Mouse (Mus musculus): ENCODE results near the gene Cerk. TPM values are rescaled to one million over a fixed set of nuclear protein-coding genes. Genes with fewer than 3 reads are reported as not detected.
"Not testable (repeated sequence)": the region's sequence is repeated elsewhere in the genome, so short reads cannot be mapped to it uniquely, and the experiment has no call there.

Cerk gene
- total RNA-seq, 2 experiments from 2014 or later = 26.3 to 47.9 TPM

GRCm38 (mm10) chr15:86167787-86168504, 18.0 kb downstream of the Cerk start:
- peak; percentile 16 for ATAC-seq (replicated peaks; ENCODE audit: poor library complexity, severe bottlenecking)

DNA sequence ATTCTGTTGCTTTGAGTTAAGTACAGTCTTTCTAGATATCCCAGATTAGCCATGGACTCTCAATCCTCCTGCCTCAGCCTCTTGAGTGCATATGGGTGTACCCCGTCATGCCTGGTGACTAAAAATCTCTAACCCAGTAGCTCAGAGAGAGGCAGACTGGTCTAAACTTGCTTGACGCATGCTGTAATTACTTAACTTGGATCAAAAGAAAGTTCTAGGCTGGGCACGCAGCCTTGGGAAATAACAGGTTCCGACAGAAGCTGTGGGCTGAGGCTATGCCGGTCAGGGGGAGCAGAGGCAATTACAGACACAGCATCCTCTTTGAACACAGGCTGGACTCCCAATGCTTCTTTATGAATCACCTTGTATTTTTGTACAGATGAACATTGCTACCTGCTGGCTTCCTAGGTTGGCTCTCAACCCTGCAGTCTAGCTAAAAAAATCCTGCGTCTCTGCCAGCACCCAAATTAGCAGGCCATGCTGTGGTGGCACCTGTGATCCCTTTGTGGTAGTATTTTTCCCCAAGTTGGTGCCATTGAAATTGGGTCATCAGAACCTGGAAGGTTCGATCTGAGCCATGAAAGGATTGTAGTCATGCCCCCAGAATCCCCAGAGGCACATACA, 18.8 kb downstream of the Cerk start:
- no peak for ATAC-seq (replicated peaks; ENCODE audit: poor library complexity, severe bottlenecking)

- ATAC-seq (replicated peaks; ENCODE audit: poor library complexity, severe bottlenecking) = no peak
These were observed 19.9 kb downstream of the Cerk start for GRCm38 (mm10) chr15:86165811-86166590.

- no peak for ATAC-seq (replicated peaks; ENCODE audit: poor library complexity, severe bottlenecking)
These were observed 21.1 kb downstream of the Cerk start for GRCm38 (mm10) chr15:86164718-86165345.

GRCm38 (mm10) chr15:86161800-86162199, 24.1 kb downstream of the Cerk start:
- not testable (repeated sequence) for ATAC-seq (replicated peaks; ENCODE audit: poor library complexity, severe bottlenecking)

GRCm38 (mm10) chr15:86160906-86161305, 25.0 kb downstream of the Cerk start:
- no peak for ATAC-seq (replicated peaks; ENCODE audit: poor library complexity, severe bottlenecking)

DNA sequence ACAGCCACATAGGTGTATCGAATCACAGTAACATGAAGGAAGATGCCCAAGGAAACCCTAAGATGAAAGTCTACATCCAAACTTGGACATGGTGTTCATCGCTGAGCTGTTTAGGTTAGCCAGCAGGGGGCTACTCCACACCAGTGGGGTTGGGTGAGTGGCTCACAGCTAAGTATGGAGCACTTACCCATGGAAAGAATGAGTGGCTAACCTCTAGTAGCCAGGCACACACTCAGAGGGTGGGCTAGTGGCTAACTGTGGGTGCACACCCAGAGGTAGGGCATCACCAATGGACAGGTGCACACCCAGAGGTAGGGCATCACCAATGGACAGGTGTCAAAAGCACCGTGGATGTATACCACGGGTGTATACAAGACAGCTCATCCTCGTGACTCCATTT, 26.2 kb downstream of the Cerk start:
- ATAC-seq (replicated peaks; ENCODE audit: poor library complexity, severe bottlenecking) = no peak

- no peak for ATAC-seq (replicated peaks; ENCODE audit: poor library complexity, severe bottlenecking)
These were observed 26.8 kb downstream of the Cerk start for GRCm38 (mm10) chr15:86159093-86159492.

- peak; percentile 69 for ATAC-seq (replicated peaks; ENCODE audit: poor library complexity, severe bottlenecking)
These were observed 29.4 kb downstream of the Cerk start for GRCm38 (mm10) chr15:86156492-86156891.

DNA sequence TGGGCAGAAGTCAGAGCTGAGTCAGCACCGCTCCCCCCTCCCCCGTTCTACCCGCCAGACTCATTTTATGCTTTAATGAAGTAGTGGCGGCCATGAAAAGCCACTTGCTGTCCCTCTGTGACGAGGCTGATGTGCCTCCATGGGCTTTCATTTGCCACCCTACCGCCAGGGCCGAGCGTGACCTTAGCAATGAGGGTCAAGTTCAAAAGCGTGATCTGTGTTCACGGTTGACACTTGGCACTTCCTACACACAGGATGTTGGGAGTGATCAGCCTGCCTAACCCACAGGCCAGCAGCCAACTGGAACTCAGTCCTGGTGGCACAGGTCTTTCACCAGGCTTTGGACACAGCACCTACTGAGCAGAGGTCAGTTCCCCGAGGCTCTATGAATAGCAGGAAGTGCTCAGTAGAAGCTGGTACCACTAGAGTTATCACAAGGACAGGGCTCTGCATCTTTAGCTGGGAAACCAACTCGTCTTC, 32.4 kb downstream of the Cerk start:
- ATAC-seq (replicated peaks; ENCODE audit: poor library complexity, severe bottlenecking) = no peak

GRCm38 (mm10) chr15:86150593-86150992, 35.3 kb downstream of the Cerk start:
- ATAC-seq (replicated peaks; ENCODE audit: poor library complexity, severe bottlenecking) = no peak

DNA sequence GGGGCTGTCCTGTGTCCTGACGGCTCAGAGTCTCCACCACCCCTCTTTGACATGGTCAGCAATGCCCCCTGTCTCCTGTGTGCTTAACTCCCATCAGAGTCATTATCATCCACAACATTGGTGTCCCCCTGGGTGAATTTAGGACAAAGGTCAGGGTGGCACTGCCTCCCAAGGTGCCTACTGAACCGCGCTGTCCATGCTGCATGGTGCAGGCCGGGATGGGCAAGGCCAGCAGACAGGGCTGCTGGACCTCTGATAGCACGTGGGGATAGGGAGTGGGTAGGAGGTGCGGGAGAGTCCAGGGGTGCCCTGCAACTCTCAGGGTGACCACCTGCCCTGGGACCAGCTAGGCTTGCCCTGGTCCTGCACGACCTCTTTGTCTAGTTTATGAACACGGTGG, 39.0 kb downstream of the Cerk start:
- ATAC-seq (replicated peaks; ENCODE audit: poor library complexity, severe bottlenecking) = no peak

DNA sequence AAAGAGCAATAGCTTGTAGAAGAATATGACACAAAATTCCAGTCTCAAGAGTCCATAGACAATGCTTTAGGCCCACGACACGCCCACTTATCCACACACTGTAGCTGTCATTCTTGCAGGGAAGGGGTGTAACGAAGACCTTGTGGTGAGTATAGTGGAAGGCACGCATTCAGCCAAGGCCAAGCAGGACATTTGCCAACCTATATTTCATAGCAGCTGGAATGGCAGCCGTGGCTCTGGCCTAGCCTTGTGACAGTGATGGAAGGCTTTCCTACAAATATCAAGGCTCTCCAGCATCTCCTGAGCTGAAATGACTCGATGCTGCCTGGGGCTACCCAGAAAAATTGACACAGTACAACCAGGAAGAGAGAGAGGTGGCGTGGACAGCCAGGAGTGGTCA, 40.9 kb downstream of the Cerk start:
- no peak for ATAC-seq (replicated peaks; ENCODE audit: poor library complexity, severe bottlenecking)

GRCm38 (mm10) chr15:86144577-86144976, 41.4 kb downstream of the Cerk start:
- ATAC-seq (replicated peaks; ENCODE audit: poor library complexity, severe bottlenecking) = no peak

DNA sequence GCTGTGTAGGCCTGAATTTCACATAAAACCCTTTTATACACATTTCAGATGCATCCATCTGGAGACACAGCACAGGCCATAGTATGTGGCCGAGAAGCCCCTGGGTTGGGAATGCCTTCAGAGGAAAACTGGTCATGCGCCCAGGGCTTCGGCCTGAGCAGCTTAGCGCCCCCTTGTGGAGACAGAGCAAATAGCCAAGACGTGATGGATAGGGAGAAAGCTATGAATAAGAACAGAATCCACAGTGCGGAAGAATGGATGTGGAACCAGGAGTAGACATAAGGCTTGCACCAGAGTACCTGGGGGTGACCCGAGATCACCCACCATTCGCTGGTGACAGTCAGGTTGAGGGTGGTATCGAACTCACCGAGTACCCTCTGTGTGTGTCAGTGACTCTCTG, 45.6 kb downstream of the Cerk start:
- ATAC-seq (replicated peaks; ENCODE audit: poor library complexity, severe bottlenecking) = peak; percentile 34

GRCm38 (mm10) chr15:86137638-86138037, 48.3 kb downstream of the Cerk start:
- peak; percentile 52 for ATAC-seq (replicated peaks; ENCODE audit: poor library complexity, severe bottlenecking)

DNA sequence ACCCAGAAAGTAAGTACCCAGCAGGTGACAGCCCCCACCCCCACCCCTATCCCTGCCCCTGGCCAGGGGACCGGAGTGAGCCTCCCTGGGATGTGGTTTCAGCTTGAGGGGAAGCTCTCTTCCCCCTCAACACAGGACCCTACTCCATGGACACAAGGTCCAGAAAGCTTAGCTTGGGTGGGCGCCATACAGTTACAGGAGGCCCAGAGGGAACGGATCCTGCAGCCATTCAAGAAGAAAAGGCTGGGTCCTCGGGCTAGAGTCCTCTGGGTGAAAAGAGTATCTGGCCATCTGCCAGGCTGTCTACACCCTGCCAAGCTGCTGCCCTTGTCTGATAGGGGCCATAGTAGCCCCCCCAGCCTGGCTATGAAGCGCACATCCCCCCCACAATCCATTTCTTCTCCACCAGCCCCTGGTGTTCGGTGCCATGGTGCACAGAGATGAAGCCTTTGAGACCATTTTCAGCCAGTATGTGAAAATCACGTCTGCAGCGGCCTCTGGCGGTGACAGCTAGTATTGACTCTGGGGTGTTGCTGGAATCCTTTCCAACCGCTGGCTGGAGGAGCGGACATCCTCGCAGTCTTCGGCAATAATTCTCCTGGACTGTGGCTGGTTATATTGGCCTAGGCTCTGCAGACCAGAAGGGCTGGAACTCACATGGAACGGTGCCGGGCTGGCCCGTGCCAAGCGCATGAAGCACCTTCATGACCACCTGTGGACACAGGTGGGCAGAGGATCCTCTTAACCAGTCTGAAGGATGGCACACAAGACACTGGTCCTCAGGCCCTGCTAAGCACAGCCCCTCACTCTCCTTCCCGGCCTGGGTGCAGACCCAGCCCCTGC, 50.8 kb downstream of the Cerk start:
- peak; percentile 70 for ATAC-seq (replicated peaks; ENCODE audit: poor library complexity, severe bottlenecking)

- ATAC-seq (replicated peaks; ENCODE audit: poor library complexity, severe bottlenecking) = no peak
These were observed 55.3 kb downstream of the Cerk start for GRCm38 (mm10) chr15:86130657-86131056.

DNA sequence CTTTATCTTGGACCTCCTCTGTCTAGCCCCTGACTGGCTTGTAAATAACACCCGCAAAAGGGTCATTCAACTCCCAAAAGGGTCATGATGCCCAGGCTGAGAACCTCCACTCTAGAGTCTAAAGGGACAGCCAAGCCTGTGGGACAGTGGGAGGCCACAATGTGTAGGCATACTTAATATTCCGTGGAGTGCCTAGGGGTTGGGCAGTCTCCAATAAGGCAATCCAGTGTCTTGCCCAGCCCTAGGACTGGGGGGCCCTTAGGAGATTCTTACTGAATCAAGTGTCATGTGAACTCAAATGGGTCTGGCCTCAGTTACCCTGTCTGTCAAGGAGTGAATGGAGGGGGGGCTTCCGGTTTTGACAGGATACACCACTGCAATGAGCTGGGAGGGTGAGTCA, 56.9 kb downstream of the Cerk start:
- ATAC-seq (replicated peaks; ENCODE audit: poor library complexity, severe bottlenecking) = no peak

DNA sequence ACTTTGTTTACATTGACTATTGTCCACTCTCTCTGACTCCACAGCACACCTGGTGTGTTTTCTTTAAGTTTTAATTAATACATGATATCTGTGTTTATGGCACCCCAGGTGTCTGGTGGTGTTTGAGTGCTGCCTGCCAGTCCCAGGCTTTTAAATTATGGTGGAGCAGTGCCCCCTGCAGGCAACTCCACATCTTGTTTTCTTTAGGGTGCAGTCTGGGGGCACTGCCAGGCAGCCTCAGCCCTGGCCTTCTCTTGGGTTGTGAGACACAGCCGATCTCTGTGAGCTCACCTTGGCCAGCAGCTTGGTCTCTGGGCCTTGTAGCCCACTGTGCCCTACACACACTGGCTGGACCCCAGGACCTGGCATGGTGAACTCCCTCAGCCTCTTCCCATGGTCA, 61.6 kb downstream of the Cerk start:
- ATAC-seq (replicated peaks; ENCODE audit: poor library complexity, severe bottlenecking) = peak; percentile 60; the same call in 1 of the 2 replicates
